Mouse (Mus musculus): ENCODE results near the gene Lad1.

Lad1 gene

DNA sequence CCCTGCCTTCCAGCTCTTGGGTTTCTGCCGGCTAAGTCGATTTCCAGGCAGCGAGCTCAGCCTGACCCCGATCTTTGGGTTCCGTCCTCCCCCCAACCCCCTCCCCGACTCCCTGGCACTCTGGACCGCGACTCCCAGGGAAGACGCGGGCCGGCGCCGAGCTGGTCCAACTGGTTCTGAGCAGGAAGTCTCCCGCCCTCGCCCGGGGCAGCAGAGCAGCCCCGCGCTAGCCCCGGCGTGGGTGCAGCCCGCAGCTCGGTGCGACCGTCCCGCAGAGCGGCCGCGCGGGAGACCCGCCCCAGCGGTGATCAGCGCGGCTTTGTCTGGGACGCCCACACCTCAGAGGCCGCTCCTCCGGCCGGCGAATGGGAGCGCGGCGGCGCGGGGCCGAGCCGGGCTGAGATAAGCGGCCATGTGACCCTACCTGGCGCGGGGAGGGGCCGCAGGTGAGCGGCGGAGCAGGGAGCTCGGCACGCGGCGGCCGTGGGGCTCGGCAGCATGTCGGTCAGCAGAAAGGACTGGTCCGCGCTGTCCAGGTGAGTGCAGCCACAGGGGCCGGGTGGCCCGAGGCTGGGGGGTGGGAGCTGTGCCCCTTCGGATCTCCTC, at the start of gene Lad1:
Gene Lad1 (plus strand): TSS at position 118 of the 606 bp plus-strand sequence.
- peak; percentile 48 for DNase-seq (ENCODE audit: low spot score)

DNA sequence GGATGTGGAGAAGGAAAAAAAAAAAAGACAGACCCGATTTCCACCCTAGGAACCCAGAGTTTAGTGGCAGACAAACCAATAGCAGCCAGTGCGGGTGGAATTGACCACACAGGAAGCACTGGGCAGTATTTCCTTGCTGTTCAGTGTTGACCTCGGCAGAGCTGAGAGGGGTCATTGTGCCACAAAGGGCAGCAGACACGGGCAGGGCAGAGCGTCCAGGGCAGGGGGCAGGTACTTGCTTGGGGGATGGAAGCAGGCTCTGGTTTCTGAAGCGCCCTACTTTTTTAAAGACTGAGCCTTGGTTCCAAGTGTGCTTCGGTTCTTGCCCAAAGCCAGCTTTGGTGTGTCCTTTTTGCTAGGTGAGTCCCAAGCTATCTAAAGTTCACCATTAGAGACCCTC, 48.2 kb upstream of the Lad1 start:
- no peak for DNase-seq (ENCODE audit: low spot score)

DNA sequence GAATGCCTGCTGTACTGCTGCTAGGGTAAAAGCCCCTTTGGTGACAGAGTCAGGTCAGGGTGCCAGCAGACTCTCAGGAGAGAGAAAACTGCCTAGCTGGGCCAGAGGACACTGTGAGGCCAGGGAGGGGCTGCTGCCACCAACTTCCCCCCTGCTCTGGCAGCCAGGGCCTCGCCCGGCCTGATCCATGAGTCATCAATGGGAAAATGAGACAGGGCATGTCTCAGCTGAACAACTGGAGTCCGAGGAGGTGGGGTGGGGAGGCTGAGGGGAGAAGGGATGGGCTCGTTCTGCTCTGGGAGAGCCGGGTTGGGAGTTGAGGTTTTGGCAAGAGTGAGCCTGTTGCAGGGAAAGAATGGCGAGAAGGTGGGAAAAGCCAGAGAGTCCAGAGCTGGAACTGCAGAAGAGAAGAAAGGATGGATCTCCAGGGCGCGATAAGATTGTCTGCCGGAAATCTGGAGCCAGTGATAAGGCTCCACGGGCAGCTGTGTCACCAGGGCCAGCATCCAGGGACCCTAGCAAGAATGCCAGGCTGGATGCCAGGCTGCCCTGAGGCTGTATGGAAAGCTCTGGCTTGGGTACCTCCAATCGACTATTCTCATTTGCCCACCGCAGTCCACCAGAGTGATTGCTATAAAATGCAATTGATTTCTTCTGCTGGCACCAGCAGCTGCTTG, 47.4 kb upstream of the Lad1 start:
- no peak for DNase-seq (ENCODE audit: low spot score)

DNA sequence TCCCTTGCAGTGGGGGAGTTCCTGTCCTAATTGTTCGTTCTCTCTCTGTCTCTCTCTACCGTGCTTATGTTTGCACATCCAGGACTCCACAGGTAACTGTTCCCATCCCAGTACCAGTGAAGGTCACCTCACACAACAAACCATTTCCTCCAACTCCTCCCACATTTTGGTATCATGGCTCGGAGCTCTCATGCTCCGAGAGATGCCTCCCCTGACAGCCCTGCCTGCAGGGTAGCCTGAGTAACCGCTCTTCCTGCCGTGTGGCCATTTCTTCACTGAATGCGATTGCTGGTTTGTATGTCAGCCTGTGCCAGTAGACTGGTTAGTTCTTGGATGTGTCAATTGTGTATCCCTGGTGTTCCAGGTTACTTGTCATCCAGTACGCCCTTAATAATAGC, 46.8 kb upstream of the Lad1 start:
- no peak for DNase-seq (ENCODE audit: low spot score)

DNA sequence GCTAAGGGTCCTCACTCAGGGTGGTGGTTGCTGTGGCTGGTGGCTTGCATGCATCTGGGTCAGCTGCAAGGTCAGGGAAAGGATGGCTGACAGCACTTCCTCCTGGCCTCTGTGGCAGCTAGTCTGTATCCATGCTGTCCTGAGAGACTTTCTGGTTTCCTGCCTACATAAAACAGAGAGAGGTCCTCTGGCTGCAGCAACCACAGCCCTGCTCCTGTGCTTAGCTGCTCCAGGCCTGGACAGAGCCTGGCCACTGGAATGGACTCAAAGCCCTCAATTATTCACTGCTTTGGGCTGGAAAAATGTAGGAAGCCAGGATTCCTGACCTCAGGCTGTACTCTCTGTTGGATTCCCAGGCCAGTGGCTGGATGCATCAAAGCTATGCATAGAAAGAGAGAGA, 41.8 kb upstream of the Lad1 start:
- no peak for DNase-seq (ENCODE audit: low spot score)

DNA sequence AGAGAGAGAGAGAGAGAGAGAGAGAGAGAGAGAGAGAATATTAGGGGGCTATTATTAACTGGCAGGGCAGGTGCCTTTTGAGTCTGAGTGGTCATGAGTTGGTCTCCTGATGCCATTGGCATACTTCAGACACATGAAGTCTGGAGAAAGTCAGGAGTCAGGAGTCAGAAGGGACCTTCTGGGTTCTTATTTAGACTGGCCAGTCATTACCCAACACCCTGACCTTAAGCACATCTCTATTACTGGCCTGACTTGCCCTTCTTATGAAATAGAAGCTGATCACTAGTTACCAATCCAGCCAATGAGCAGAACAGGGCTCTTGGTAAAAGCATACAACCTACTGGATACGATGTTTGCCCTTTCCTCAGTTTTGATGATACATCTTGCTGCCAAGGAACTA, 41.4 kb upstream of the Lad1 start:
- no peak for DNase-seq (ENCODE audit: low spot score)

DNA sequence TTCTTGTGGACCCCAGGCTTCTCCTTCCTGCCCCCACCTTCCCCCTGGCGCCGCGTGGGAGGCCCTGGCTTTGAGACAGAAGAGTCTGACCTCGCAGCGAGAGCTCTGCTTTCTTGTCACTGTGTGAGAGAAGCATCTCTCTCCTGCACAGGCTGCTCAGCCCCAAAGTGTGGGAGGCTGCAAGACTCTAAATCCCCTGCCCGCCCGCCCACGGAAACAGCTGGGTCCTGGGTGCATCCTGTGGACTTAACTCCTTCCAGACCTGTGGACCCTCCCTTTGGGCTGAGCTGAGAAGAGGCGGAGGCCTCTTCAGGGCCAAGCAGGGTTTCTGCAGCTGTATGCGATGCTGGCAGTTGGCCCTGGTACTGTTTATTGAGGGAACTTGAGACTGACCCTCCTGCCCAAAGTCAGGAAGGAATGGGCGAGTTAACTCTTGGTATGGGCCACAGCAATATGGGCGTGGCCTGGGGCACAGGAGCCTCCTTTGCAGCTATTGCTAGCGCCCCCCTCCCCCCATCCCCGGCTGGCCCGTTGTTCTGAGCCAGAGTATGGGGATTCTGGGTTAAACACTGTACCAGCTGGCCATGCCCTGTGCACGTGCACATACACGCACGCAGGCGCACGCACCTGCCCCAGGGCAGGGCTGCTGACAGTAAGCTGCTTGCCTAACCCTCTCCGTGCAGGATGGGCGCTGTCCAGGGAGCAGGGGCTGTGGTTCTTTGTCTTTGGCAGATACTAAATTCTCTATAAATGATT, 39.4 kb upstream of the Lad1 start, which contains the start of gene Tnni1:
Gene Tnni1 (plus strand): TSS at position 655 of the 756 bp plus-strand sequence.
- DNase-seq (ENCODE audit: low spot score): no peak

DNA sequence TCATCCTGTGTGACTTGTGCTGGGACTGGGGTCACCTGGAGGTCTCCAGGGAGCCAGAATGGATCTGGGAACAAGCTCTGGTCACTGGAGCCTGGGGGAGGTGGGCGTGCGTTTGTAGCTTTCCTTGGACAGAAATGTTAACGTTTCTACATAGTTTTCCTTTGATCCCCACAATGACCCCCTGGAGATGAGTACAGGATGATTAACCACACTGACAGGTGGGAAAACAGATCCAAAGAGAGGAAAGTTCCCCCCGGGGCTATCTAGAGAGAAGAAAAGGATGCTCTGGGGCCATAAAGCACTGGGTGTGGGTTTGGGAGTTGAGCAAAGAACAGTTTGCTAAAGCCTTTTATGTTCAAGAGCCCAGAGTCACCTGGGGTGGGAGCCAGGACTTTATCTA, 37.7 kb upstream of the Lad1 start:
- DNase-seq (ENCODE audit: low spot score): no peak

DNA sequence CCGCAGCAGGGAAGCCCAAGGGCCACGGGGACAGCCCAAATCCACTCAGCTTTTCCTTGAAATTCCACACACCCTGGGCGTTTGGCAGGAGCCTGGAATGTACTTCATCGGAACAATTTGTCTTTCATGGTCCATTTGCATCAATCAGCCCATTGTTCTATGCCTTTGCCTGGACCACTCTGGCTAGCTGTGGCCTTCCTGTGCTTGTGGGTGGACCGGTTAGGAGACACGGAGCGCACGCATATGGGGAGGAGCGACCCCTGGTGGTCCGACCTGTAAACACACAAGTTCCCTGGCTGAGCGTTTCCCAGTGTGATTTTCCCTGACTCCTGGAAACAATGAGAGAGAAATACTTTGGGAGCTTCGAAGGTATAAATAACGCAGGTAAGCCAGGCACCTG, 37.2 kb upstream of the Lad1 start:
- peak; percentile 86 for DNase-seq (ENCODE audit: low spot score)

DNA sequence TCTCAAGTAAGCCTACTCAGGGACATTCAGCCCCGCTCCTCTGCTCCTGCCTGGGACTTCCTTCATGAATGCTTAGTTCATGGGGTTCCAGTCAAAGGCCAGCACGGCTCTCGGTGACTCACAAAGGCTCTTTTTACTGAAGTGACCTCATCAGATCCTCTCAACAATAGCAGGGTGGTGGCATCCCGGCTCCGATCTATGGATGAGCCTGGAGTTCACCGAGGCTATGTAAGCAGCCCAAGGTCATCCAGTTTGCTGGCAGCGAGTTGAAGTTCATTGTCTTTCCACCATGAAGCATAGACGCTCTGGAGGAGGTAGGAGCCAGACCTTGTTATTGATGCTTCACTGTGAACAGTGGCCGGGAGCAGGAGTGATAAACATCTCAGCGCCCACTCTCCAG, 35.6 kb upstream of the Lad1 start:
- no peak for DNase-seq (ENCODE audit: low spot score)

DNA sequence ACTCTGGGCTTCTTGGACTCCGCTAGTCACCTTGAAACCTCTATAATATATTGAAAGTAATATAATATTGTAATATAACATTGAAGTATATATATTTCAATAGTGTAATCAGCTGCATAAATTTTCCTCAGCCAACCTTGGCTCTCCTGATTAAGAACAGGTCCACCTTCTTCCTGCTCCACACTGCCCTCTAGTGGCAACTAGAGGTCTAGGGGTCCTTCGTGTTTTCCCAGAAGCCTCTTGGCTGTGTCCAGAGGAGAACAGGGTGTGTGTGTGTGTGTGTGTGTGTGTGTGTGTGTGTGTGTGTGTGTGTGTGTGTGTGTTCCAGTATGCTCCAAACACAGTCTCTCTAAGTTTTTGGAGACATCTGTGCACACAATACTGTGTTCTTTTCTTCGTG, 30.6 kb upstream of the Lad1 start:
- DNase-seq (ENCODE audit: low spot score): peak; percentile 91

DNA sequence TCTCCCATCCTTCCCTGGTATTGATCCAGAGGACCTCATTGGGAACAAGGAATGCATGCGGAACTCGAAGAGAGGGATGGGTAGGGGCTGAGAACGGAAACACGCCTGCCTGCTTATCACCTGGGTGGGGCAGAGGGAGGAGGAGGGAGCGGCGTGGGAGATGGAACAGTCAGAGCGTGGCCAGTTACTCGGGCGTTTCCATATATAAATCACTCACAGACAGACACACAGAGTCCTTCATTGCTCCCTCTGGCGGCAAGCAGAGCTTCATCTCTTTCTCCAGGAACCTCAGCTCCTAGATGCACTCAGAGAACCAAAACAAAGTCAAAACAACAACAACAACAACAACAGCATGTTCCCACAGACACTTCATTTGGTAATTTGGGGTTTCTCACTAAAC, 29.7 kb upstream of the Lad1 start:
- no peak for DNase-seq (ENCODE audit: low spot score)

DNA sequence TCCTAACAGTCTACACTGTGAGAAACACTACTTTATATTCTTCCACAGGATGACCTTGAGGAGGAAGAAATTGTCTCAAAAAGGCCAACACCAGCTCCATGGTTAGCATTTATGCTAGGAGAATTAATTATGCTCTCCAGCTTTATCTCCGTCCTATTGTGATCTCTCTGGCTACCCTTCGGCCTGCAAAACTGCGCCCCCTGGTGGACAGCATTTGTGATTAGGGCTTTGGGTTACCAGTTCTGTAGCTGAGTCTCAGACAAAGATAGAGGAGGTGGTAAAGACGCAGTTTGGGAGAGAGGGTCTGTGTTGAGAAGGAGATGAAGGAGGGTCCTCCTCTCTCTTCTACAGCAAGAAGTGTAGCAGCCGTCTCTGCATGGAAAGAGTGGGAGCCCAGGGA, 28.6 kb upstream of the Lad1 start:
- peak; percentile 83 for DNase-seq (ENCODE audit: low spot score)

DNA sequence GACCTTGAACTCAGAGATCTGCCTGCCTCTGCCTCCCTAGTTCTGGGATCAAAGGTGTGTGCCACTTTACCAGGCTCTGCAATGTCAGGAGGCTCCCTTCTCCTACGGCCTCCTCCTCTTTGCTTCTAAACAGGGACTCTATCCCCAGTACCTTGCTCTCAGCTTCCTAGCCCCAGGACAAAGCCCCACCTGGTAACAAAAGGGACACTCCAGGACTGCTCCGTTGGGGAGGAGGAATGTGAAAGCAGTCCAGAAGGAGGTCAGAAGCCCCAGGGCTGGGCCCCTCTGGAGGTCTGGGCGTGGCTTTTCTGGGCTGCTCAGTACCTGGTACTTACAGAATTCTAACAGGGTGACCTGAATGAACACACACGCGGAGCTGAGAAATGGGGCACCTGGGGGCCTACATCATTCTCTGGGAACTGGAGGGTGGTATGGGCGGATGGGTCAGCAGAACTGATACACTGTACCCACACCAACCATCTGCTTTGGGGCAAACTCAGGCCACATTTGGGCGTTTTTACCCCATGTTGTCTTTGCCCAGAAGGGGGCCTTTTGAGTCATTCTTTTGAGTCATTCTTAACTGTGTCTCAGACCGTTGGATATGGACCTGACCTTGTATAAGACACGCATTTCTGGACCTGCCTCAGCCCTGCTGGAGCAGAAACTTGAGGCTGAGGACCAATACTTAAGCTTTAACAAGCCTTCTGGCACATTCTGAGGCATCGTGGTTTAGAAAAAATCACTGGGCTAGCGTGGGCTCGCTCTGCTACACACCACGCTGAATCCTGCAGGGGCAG, 26.1 kb upstream of the Lad1 start:
- DNase-seq (ENCODE audit: low spot score): no peak

DNA sequence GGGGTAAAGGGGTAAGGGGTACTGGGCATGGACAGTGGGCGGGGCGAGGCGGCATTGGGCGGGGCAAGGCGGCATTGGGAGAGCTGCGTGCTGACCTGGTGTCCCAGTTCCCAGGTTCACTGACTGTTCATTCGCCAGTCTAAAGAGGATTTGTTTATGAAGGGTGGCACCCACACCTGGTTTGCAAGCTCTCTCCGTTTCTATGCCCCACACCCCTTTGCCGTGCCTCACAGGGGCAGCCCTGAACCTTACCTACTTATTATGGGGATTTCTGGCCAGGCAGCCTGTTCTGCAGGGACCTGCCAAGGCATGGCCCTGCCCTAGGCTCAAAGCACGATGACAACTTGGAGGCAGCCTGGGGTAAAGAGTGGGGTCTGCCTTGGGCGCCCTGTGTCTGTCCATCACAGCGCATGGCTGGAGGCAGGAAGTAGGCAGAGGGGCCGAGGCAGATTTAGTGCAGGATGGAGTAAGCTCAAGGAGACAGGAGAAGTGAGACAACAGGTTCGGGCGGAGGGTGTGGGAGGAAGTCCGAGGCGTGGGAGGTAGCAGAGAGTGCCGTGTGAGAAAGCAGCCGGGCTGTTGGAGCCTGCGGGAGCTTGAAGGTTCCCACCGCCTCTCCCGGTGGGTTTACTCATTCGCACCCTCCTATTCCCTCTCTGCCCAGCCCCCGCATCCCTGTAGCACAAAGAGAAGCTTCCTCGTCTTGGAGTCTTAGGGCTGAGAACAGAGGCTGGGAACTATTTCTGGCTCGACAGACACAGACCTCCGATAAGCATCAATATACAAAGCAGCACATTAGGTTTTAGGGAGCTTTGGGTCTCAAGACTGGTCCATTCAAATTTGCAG, 24.8 kb upstream of the Lad1 start:
- peak; percentile 47 for DNase-seq (ENCODE audit: low spot score)

DNA sequence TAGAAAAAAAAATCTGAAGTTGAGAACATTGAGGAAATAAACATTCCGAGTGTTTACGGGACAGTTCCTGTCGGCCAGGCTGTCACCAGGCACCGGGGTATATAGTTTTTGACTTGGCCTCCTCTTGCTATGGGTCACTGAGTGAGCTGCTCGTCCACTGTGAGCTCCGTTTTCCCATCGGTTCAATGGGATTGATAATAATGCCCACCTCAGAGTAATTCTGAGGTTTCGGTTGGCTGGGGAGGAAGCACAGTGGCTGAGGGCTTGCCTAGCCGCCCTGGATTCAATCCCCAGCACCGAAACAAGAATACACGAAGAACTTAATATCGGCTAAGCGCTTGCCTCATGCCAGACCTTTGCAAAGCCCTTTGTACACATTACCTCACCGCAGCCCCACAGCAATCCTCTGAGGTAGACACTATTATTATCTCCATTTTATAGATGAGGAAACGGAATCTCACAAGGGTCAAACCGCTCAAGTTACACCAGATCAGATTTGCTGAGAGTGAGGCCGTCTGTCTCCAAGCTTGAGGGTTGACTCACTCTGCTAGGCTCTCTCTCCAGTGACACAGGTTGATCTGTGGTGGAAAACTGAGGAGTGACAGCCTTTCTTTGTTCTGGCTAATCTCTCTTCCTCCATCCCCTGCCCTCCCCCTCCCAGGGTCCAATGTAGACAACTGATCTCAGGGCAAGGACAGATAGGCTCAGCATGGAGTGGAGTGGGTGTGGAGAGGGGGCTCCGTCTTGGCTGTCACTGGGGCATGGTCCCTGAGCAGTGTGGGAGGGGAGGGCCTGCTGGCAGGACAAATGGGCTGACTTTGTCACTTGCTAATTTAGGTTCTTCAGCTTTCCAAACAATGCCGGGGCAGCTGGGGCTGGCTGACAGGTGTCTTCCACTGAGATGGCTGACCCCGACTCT, 23.9 kb upstream of the Lad1 start:
- peak; percentile 56 for DNase-seq (ENCODE audit: low spot score)

DNA sequence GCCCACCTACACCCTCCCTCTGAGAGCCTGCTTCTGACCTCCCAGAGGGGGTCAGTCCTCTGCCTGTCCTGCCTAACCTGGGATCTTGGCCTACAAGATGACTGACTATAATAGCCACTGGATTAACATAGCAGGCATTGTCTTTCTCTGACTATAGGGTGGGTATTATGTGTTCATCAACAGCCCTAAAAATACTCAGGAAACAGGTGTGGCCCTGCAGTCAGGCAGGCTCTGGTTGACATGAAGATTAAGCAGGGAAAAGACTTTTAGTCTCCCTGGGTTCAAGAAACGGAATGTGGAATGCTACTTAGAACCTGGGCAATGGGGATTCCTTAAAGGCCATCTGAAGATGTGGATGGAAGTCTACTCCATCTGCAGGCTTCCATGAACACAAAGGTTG, 19.9 kb upstream of the Lad1 start:
- DNase-seq (ENCODE audit: low spot score): no peak

DNA sequence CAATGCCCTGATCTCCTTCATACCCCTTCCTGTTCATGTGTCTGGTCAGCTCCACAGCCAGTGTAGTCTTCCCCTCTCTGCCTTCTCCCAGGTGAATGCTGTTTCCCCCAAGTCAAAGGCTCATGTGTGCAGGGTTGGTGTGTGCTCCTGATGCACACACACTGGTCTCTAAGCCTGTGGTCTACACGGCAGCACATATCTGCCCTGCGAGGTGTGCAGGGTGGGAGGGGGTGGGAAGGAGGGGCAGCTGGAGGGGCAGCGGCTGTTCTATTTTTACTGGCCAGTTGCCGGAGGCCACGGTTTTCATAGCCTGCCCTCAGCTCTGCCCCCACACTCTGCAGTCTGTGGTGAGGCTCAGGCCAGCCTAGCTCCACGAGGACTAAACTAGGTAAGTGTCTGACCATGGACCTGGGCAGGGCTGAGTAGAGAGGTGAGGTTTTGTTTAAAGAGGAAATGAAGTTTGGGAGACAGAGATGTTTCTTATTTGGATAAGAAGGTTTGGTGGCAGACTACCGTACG, 19.2 kb upstream of the Lad1 start:
- DNase-seq (ENCODE audit: low spot score): no peak

DNA sequence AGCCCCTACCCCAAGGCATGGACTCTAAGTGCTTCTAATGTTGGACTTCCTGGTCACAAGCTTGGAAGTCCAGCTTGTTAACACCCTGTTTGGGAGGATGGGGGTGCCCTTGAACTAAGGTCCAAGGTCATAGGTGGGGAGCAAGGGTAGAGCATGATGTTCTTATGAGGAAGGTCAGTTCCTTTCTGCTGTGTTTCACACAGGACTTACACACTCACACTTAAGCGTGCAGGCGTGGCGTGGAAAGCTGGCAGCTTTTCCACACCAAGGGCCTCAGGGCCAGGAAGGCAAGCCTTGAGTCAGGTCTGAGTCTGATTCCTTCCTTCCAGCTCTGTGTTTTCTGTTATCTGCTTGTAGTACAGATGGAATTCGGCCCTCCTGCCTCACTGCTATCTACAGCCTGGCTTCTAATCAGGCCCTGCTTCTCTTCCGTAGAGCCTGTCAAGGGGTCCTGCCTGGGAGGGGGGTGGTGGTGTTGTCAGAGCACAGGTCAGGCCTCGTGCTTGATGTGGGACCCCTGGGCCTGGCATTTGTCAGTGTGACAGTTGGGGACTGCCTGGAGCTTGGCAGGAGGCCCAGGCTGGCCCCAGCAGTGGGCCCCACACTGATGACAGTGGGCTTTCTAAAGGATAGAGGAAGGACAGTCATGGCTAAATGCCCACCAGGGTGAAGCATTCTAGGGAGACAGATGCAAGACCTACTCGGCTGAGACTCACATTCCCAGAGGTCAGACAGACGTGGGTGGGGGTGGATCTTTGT, 18.0 kb upstream of the Lad1 start:
- no peak for DNase-seq (ENCODE audit: low spot score)

DNA sequence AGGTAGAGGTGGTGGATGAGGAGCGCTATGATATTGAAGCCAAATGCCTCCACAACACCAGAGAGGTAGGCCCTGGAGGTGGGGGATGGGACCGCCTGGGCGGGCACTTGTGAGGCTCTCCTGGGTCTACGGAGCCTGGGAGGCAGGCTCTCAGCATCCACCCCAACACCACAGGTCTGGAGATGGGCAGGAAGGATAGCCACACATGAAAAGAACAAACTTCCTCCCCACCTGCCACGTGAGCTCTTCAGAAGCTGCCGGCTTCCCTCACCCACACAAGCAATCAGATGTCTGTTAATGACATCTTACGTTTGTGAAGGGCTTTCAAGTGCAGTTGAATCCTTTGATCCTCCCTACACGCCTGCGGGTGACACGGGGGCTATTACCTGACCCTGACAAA, 10.9 kb upstream of the Lad1 start:
- DNase-seq (ENCODE audit: low spot score): no peak

Data from retina, embryonic 14.5 days (tissue).